Mouse (Mus musculus) cortical plate, adult 2 months (tissue): Measurements from ENCODE around the gene Caln1.

ENCODE experiments used
- CTCF ChIP-seq: fragments of 200-500 bp; IDR thresholded peaks from 2 replicates; pipeline ENCODE4 v1.5.1; 2011; ENCODE audit warnings: mild to moderate bottlenecking, control low read depth, low read length; ENCODE audit not compliant: insufficient read depth; ENCODE audit errors: extremely low read depth
- POLR2A ChIP-seq: fragments of 200-500 bp; IDR thresholded peaks from 2 replicates; pipeline ENCODE4 v1.6.1; 2011; ENCODE audit warnings: mild to moderate bottlenecking, low read length, control low read depth; ENCODE audit not compliant: insufficient read depth; ENCODE audit errors: extremely low read depth

- no peak for TF ChIP-seq POLR2A
- no peak for TF ChIP-seq CTCF
Observed at GRCm38 (mm10) chr5:130329889-130330288, 39.4 kb upstream of the Caln1 start.
